Mouse (Mus musculus) C2C12 (cell line): Measurements from ENCODE around the gene 1700003E16Rik.

Source experiments
- CTCF ChIP-seq: IDR thresholded peaks from one replicate; pipeline ENCODE4 v1.5.1; 2011; ENCODE audit not compliant: control insufficient read depth, insufficient read depth, insufficient read length
- FOSL1 ChIP-seq: IDR thresholded peaks from one replicate; pipeline ENCODE4 v1.8.0; 2011; ENCODE audit warnings: mild to moderate bottlenecking, low read length; ENCODE audit not compliant: poor library complexity, insufficient read depth, severe bottlenecking
- MAX ChIP-seq: IDR thresholded peaks from one replicate; pipeline ENCODE4 v1.6.1; 2011; ENCODE audit warnings: mild to moderate bottlenecking, control low read depth
- MYOG ChIP-seq: IDR thresholded peaks from one replicate; pipeline ENCODE4 v1.6.1; 2011; ENCODE audit not compliant: control insufficient read depth, insufficient read length; ENCODE audit errors: extremely low read depth

- no peak for TF ChIP-seq CTCF
- TF ChIP-seq MAX, result peak; percentile 72
- TF ChIP-seq MYOG, result no peak
- no peak for TF ChIP-seq FOSL1
These were observed 31.3 kb upstream of the 1700003E16Rik start for GRCm38 (mm10) chr6:83124851-83125312.
